Mouse (Mus musculus) adrenal gland, adult (tissue): Measurements from ENCODE around the gene Ncf4.

Experiments
- DNase-seq, 2 experiments: peaks; one replicate each; pipeline ENCODE4 v3.0.0; 2022 to 2023; ENCODE audit warnings: low spot score in 1 of 2; ENCODE audit not compliant: inconsistent age in 2 of 2

Ncf4 gene

GRCm38 (mm10) chr15:78309865-78310264 is 65.3 kb downstream of the Ncf4 start:
- no peak for DNase-seq

- no peak for DNase-seq
These were observed 66.4 kb downstream of the Ncf4 start for GRCm38 (mm10) chr15:78310971-78311370.
